Mouse (Mus musculus): ENCODE results near the gene Tmem39a. TPM values are rescaled to one million over a fixed set of nuclear protein-coding genes. Genes with fewer than 3 reads are reported as not detected.

The Tmem39a gene
- 39.5 and 46.3 TPM in 2 replicates for total RNA-seq (2017)

DNA sequence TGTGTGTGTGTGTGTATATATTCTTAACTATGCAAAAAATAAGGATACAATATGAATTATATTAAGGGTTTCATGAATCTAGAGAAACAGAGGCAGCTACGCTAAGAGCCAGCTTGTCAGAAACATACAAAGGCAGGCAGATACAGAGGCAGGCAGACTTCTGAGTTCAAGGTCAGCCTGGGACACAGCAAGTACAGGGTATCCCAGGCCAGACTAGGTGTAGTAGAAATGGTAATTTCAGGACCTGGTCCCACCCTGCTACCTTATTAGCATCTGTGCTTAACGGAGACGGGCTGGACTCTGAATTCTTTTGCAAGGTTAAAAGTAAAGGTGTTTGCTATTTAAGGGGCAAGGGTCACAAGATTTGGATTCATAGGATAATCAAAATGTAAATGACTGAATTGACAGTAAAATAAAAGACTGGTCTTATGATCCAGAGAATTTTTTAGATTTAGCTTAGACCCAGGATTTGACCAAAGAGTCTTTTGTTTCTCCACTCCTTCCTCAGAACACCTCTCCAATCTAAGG, at the start of gene Tmem39a:
Tmem39a (plus strand) TSS at position 478 of the 528 bp plus-strand sequence.
- no peak for ATAC-seq (ENCODE audit: extremely low read depth, insufficient number of reproducible peaks, low FRiP score, poor library complexity, severe bottlenecking)

DNA sequence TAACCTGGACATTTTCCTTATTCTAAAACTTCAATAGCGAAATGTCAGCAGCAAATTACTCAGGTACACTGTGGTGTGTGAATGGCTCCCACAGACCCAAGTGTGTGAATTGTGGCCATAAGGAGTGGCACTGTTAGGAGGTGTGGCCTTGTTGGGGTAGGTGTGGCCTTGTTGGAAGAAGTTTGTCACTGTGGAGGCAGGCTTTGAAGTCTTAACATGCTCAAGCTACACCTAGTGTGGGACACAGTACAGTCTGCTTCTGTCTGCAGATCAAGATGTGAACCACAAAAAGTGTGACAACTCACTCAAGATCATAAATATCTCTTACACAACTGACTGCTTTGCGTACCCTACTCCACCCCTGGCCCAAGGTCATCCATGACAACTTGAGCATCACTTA, 47.7 kb upstream of the Tmem39a start:
- no peak for ATAC-seq (ENCODE audit: extremely low read depth, insufficient number of reproducible peaks, low FRiP score, poor library complexity, severe bottlenecking)

DNA sequence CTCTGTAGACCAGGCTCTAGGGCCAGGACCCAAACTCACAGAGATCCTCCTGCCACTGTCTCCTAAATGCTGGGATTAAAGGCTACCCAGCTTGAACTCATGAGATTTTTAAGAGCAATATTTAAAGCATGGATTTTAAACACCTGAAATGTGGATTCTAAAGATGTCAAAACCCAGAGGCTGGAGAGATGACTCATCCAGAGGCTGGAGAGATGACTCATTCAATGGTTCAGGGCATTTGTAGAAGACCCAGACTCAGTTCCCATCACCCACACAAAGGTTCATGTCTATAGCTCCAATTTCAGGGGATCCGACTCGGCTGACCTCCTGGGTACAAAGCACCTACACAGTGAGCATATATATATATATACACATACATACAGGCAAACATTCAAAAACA, 39.4 kb upstream of the Tmem39a start:
- no peak for ATAC-seq (ENCODE audit: extremely low read depth, insufficient number of reproducible peaks, low FRiP score, poor library complexity, severe bottlenecking)

DNA sequence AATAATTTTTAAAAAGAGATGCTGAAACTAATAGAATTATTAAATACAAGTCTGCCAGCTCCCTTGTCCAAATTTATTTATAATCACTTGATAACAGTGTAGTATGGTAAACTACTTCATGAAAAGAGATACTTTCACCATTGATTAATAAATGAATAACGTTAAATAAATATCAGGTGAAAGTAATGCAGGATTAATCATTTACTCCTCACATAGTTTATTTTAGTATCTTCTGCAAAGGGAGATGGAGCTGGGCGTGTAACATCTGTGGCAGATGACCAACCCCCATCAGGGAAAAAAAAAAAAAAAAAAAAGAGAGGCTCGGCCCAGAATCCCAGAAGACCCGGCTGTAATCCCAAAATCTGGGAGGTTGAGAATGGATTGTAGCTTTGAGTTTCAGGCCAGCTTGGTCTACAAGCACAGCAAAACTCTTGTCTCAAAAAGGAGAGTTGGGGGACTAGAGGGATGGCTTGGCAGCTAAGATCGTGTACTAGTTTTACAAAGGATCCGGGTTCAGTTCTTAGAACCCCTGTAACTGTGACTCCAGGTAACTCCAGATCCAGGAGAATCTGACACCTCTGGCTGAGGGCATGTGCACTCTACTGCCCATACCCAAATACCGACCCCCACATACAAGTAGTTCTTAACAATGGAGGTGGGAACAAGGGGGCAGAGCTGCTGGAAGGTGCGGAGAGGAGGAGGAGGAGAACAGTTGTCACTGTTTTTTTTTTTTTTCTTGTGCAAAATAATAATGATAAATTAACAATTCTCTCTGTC, 37.1 kb upstream of the Tmem39a start:
- no peak for ATAC-seq (ENCODE audit: extremely low read depth, insufficient number of reproducible peaks, low FRiP score, poor library complexity, severe bottlenecking)

DNA sequence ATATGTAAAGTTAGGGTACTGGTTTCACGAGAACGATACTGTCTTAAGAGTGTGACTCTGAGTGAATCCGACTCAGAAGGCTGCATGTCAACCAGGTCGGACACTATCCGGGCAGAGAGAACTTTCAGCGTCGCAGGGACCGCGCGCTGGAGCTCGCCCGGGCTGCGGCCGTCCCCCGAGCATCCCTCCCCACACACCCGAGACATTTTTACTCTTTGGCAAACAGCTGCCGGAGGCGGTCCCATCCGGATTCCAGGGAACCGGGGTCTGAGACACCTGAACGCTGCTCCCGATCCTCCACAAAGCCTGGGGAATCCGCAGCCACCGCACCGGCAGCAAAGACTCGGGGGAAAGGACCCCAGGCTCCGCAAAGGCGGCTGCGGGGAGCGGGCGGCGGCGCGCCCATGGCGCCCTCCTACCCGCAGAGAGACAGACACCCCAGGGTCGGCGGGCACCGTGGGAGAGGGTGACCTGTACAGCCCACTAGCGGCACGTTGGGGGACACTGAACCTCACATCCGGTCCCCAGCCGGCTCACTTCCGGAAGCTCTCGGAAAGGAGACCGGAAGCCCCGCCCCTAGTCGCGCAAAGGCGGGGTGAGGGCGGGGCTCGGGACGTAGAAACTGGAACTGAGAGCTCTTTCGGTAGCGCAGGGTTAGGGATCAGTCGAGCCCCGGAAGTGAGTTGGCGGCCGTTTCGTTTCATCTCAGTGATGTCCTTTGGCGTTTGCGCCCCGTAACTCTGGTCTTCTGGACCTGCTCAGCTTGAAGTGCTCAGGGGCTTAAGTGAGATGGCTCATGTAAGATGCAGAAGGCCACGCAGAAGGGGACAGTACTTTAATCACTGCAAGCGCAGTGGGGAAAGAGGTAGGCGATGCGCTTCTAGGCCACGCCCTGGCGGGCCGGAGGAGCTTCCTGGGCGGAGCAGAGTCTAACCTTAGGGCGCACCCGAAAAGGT, 36.1 kb upstream of the Tmem39a start, which contains the start of gene Timmdc1:
Timmdc1 (minus strand) TSS at position 535 of the 956 bp plus-strand sequence.
- peak; percentile 97 for ATAC-seq (ENCODE audit: extremely low read depth, insufficient number of reproducible peaks, low FRiP score, poor library complexity, severe bottlenecking)

DNA sequence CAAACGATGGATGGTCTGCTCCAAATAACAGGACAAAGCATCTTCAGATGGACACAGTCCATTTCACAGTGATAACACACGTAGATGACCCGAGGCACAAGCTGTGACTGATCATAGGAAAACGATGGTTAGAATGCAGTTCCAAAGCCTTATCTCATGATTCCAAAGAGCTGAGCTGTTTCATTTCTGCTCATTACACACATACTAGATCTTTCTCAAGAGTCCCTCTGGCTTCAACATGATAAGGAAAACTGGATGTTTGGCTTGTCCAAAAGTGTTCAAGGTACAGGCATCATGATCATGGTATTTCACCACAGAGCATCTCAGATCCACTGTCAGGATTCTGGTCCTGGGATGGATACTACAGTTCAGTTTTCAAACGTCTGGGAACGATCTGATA, 32.2 kb upstream of the Tmem39a start:
- no peak for ATAC-seq (ENCODE audit: extremely low read depth, insufficient number of reproducible peaks, low FRiP score, poor library complexity, severe bottlenecking)

DNA sequence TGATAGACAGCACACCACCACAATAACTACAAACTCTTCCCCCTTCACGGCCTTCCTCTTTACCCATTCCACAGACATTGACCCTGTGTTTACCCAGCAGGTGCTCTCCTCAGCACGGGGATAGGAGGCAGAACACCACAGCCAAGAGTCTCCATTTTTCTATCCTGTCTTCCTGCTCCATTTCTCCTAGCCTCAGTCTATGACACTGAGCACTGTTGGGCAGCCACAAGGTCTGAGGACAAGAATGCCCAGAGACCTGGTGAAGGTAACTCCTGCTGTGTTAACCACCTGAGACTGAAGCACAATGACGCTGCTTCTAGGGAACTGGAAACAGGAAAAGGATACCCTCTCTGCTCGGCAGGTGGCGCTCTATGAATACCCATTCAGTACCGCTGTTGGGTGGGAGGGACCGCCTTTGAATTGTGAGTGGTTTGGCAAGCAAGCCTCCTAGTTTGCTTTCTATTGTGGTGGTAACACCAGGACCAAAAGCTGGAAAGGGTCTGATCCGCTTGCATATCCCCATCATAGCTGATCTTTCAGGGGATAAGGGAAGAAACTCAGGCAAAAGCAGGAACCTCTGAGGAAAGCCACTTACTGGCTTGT, 21.9 kb upstream of the Tmem39a start:
- ATAC-seq (ENCODE audit: extremely low read depth, insufficient number of reproducible peaks, low FRiP score, poor library complexity, severe bottlenecking), result peak; percentile 94

DNA sequence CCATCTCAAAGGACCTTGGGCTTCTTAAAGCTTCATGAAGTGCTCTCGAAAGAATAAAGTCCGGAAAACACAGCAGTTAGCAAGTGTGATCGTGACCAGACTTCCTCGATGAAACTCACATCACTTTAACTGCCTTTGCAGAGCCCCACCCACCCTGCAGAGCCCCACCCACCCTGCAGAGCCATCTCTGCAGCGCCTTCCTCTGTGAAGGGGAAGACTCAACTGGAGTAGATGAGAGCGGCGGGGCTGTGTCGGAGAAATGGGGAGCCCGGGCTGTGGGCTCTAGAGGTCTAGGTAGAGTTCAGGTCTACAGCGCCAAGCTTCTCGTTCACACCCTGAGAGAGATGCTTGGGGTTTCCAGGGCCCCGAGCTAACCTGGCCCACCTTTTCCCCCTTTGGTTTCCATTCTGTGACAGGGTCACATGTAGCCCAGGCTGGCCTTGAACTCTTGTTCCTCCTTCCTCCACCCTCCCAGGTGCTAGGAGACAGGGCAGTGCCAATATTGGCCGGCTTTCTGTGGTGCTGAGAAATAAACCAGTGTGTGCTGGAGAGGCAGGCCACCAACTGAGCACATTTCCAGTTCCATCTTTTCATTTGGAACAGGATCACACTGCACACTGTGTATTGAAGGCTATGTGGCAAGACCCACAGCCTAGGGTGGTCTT, 19.6 kb upstream of the Tmem39a start:
- no peak for ATAC-seq (ENCODE audit: extremely low read depth, insufficient number of reproducible peaks, low FRiP score, poor library complexity, severe bottlenecking)

DNA sequence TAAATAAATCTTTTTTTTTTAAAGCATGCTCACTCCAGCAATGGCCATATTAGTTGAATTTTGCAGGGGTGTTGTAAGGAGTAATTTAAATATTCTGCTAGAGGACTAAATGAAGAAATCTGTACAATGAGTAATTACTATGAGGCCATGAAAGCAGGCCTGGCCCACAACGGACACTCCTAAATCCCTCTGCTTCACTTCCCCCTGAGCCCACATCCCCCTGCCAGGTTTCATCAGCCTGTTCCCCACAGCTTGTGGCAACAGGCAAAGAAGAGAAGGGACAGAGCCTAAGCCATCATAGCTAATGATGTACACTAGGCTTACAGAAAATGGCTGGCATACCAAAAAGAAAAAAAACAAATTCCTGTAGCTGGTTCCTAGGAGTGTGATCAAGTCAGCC, 10.5 kb upstream of the Tmem39a start:
- ATAC-seq (ENCODE audit: extremely low read depth, insufficient number of reproducible peaks, low FRiP score, poor library complexity, severe bottlenecking), result no peak

DNA sequence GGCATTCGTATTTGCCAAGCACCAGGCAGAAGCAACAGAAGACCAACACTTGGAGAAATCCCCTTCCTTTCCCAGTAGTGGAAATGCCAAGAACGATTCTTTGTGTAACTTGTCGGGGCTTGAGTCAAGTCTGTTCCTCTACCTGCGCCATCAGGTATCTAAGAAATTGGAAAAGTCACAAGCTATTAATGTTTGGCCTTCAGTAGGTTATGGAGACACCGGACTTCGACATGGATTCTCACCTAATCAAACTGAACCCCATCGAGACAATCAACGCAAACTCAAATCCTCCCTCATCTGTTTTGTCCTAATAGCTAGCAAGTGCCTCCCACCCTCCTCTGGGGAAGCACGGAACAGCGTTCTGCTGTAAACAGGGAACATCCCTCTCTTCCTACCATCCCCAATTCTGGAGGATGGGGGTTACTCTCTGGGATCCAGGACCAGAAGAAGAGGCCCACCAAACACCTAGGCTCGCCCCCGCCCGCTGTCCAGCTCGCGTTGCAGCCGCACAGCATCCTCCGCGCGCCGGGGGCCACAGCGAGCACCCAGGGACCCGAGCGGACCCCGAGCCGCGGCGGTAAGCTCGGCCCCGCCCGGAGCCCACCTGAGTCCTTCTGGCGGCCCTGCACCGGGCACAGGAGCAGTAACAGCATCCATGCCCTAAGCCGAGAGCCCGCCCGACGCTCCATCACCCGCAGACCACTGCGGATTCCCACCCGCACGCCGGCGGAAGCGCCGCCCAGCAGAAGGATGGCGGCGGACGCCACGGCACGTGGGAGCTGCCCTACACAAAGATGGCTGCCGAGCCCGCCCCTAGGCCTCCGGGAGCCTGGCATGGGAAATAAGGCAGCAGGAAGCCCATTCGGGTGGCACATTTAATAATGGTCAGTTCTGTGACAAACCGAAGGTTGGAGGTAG, 8.8 kb upstream of the Tmem39a start, which contains the start of gene Poglut1:
Poglut1 (minus strand) TSS at position 780 of the 918 bp plus-strand sequence.
- ATAC-seq (ENCODE audit: extremely low read depth, insufficient number of reproducible peaks, low FRiP score, poor library complexity, severe bottlenecking), result peak; percentile 75; the same call in 1 of the 2 replicates

DNA sequence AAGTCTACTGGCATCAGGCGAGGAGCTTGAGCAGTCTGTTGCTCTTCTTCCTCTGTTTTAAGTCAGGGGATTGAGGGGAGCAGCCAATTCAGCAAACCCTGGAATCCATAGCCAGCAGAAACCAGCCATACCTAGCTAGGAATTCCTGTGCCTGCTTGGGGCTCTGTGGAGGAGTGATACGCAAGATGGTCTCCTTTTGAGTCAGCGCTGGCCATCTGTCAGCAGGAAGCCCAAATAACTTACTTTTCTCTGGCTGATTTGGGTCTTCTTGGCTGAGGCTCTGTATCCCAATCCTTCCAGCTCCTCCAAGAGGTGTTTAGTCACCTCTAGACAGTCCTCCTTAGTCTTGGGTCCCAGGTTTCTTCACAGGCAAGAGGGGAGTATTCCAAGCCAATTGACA, 2.5 kb upstream of the Tmem39a start:
- ATAC-seq (ENCODE audit: extremely low read depth, insufficient number of reproducible peaks, low FRiP score, poor library complexity, severe bottlenecking), result no peak

DNA sequence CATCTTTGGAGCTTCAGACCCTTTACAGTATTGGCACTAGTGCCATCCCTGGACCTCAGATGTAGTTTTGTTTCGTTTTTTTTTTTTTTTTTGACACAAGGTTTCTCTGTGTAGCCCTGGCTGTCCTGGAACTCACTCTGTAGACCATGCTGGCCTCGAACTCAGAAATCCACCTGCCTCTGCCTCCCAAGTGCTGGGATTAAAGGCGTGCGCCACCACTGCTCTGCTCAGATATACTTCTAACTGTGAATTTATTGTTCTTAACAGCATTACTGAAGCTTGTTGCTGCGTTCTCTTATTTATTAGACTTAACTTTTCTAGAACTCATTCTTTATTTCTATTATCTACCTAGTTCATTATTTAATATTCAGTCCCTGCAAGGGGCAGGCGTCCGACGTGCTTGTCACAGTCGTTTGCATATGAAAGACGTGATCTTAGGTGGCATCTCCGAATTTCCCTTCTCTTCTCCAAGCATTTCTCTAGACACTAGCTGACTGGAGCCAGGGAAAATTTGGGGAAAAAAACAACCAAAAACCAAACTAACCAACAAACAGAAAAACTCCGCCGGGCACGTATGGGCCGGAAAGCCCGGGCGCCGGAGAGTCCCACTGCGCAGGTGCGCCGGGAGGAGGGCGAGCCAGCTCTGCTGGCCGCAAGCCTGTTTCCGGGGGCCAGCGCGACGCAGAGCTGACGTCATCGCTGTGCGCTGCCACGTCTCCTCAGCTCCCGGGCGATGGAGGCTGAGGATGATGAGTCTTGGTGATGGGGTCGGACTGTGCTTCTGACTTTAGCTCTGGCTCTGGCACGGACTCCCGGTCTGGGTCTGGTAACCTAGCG, 3.9 kb downstream of the Tmem39a start:
- ATAC-seq (ENCODE audit: extremely low read depth, insufficient number of reproducible peaks, low FRiP score, poor library complexity, severe bottlenecking), result peak; percentile 97

DNA sequence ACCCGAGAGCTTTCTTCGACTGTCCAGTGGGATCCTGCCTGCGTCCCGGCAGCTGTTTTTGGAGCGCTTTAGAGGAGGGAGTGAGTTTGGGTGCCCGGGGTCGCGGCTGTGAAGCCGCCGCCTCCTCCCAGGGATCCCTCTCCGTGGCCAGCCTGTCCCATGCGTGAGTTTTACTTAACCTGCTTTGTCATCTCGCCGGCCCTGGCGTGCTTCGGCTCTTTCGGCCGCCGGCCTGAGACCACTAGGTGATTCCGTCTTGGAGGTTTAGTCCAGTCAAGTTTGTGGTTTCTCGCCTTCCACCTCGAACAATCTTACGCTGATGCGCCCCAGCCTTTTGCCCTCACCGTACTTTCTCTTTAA, 4.5 kb downstream of the Tmem39a start:
- ATAC-seq (ENCODE audit: extremely low read depth, insufficient number of reproducible peaks, low FRiP score, poor library complexity, severe bottlenecking), result no peak

DNA sequence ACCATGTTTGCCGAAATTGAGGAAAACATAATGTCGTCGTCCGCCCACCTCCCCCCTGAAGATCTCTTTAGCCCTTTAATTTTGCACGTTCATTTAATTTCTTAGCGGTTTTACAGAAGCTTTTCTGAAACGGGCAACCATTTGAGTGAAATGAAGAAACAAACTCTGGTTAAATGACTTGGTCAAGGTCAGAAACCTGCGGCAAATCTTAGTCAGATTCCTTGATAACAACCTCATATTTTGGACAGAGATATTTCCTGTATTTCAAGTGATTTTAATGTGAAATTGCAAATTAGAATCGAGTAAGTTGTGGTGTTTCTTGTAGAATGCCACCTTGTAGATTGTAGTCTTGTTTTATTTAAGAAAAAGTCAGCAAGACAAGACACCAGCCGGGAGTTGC, 5.0 kb downstream of the Tmem39a start:
- ATAC-seq (ENCODE audit: extremely low read depth, insufficient number of reproducible peaks, low FRiP score, poor library complexity, severe bottlenecking), result no peak

DNA sequence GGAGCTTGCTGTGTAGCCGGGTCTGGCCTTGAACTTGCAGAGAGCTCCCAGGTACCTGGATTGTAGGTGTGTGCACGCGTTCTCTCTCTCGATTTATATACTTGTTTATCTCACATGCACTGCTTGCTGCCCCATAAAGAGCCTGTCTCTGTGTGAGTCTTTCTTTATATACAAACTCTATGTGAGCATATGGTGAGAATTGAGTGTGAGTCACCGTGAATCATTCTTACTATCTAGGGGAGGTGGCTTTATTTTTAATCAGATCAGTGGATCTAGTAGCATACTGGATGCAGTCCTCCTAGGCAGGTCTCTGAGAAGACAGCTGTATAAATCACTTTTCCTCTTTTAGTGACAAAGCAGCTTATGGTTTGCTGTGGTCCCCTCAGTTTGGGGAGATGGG, 9.7 kb downstream of the Tmem39a start:
- no peak for ATAC-seq (ENCODE audit: extremely low read depth, insufficient number of reproducible peaks, low FRiP score, poor library complexity, severe bottlenecking)

DNA sequence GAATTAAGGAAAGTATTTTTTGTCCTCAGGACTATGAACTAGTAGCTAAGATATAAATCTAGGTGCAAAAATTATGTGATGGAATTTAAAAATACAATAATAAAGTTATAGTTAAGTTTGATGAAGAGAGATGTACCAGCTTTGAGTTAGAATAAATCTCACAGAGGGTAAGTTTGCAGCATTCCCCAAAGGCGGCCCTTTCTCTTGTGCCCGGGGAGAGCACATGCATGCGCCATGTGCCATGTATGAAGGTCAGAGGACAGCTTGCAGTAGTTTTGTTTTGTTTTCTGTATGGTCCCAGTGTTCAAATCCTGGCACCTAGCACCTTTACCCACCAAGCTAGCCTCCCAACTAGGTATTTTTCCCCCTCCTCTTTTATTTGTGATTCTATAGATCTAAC, 13.0 kb downstream of the Tmem39a start:
- ATAC-seq (ENCODE audit: extremely low read depth, insufficient number of reproducible peaks, low FRiP score, poor library complexity, severe bottlenecking), result no peak

DNA sequence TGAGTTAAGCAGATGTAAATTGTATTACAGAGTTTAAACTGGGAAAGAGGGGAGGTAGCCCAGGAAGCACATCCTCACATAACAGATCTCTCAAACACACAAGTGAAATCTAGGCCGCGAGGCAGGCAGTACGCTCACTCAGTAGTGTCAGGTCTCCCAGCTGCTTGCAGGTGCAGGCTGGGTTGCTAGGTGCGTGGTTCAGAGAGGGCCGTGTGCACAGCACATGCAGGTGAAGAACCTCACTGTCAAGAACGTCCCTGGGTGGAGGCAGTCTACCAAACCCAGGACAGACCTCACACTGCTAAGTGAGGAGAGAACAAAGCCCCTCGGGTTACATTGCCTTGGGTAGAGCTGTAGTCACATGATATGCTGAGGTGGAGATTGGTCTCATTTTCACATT, 26.3 kb downstream of the Tmem39a start:
- ATAC-seq (ENCODE audit: extremely low read depth, insufficient number of reproducible peaks, low FRiP score, poor library complexity, severe bottlenecking), result no peak

Data from neutrophil, adult 5-6 weeks (primary cell).